Mouse (Mus musculus) embryonic facial prominence, embryonic 12.5 days (tissue): ENCODE data around the gene Igf2bp2. TPM values are rescaled to one million over a fixed set of nuclear protein-coding genes. Genes with fewer than 3 reads are reported as not detected.

Experiments used
- ATAC-seq: fragments of 200-750 bp; cut with Nextera tagmentation; 2 replicates; pipeline ENCODE4 v1.8.0; 2017; ENCODE audit not compliant: insufficient number of reproducible peaks, insufficient read depth, low FRiP score, low TSS enrichment
- H3K27ac ChIP-seq: fragments of 300-500 bp; sonication (generic); 2 replicates; pipeline ENCODE4 v1.5.1; 2016; ENCODE audit warnings: mild to moderate bottlenecking
- H3K27me3 ChIP-seq: fragments of 300-500 bp; sonication (generic); 2 replicates; pipeline ENCODE4 v1.6.1; 2016; ENCODE audit warnings: mild to moderate bottlenecking, moderate library complexity
- H3K36me3 ChIP-seq: fragments of 300-500 bp; sonication (generic); 2 replicates; pipeline ENCODE4 v1.6.1; 2016; ENCODE audit warnings: mild to moderate bottlenecking
- H3K4me1 ChIP-seq: fragments of 300-500 bp; sonication (generic); 2 replicates; pipeline ENCODE4 v1.6.1; 2016
- H3K4me2 ChIP-seq: fragments of 300-500 bp; sonication (generic); replicated peaks from 2 replicates; pipeline ENCODE4 v1.6.1; 2016; ENCODE audit warnings: mild to moderate bottlenecking, moderate library complexity
- H3K4me3 ChIP-seq: fragments of 300-500 bp; sonication (generic); 2 replicates; pipeline ENCODE4 v1.5.1; 2016; ENCODE audit warnings: mild to moderate bottlenecking
- H3K9ac ChIP-seq: fragments of 300-500 bp; sonication (generic); 2 replicates; pipeline ENCODE4 v1.6.1; 2016; ENCODE audit warnings: mild to moderate bottlenecking, moderate library complexity
- H3K9me3 ChIP-seq: fragments of 300-500 bp; sonication (generic); 2 replicates; pipeline ENCODE4 v1.6.1; 2016; ENCODE audit warnings: mild to moderate bottlenecking, moderate library complexity
- whole genome bisulfite sequencing: fragments of 180-500 bp; shearing (Covaris S2); methylation state at CpG from one replicate; pipeline ENCODE4 v1.1.7; 2016; 5-methylcytosine and 5-hydroxymethylcytosine counted together
- polyA plus RNA-seq: library from polyadenylated mRNA; unstranded; fragments of >200 nt; fragmentation: Nextera tagmentation; extraction: Ambion mirVana; gene quantifications from 2 replicates; pipeline ENCODE4 v1.2.1, GENCODE M21; 2016

The Igf2bp2 gene
- polyA plus RNA-seq, 1 experiment from 2014 or later = 132 TPM

DNA sequence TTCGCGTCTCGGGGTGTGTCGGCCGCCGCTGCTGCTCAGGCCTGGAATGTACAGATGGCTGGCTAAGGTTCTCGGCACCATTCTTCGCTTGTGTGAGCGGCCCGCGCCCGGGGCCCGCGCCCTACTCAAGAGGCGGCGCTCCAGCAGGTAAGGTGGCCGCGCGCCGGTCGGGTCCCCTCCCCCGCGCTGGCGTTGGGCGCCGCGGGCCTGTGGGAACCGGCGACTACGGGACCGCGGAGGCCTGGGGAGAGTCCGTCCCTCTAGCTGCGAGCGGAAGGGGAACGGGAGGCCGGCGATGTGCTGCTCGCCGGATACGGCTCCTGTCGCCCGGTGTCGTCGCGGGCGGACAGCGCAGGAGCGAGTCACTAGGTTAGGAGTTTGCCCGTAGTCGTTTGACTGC, 153.5 kb downstream of the Igf2bp2 start:
- peak; percentile 53 for ATAC-seq
- peak overlapping the region; percentile 81 for H3K27ac ChIP-seq
- H3K4me3 ChIP-seq = peak overlapping the region; percentile 98
- no peaks in the 10 kb centered on the region for H3K36me3 ChIP-seq
- peaks cover 12% of the 10 kb centered on the region for H3K4me1 ChIP-seq
- peak overlapping the region; percentile 70 for H3K4me2 ChIP-seq
- no peaks in the 10 kb centered on the region for H3K9me3 ChIP-seq
- under 1% methylated on average over 51 of the region's 51 CpGs for WGBS
- H3K27me3 ChIP-seq = no peaks in the 10 kb centered on the region
- peak overlapping the region; percentile 94 for H3K9ac ChIP-seq

GRCm38 (mm10) chr16:22009099-22009584, 154.0 kb downstream of the Igf2bp2 start, which contains the start of gene Senp2:
Gene Senp2 (plus strand): TSS chr16:22009484.
- Histone ChIP-seq H3K4me3 (peak within 1 kb of the TSS; percentile 98), H3K4me2 (peak within 1 kb of the TSS; percentile 70), H3K9ac (peak within 1 kb of the TSS; percentile 94), H3K9me3 (no peaks in the 10 kb centered on the region), H3K27ac (peak within 1 kb of the TSS; percentile 81), H3K4me1 (peaks cover 12% of the 10 kb centered on the region), H3K27me3 (no peaks in the 10 kb centered on the region), H3K36me3 (no peaks in the 10 kb centered on the region)
- under 1% methylated on average over 34 of the region's 45 CpGs for WGBS
- peak; percentile 98 for ATAC-seq

Other genes with a start within 250 kb of the Igf2bp2 start
- gene Tmem41a, start 215.7 kb downstream of the Igf2bp2 start, polyA plus RNA-seq = 34.8 and 34.9 TPM in 2 replicates
- 0.14 and 0.28 TPM in 2 replicates for gene Liph, start 167.6 kb downstream of the Igf2bp2 start, polyA plus RNA-seq
- 62.7 and 68.3 TPM in 2 replicates for gene Senp2, start 153.8 kb downstream of the Igf2bp2 start, polyA plus RNA-seq
- gene Tra2b, start 102.7 kb upstream of the Igf2bp2 start, polyA plus RNA-seq = 445 and 463 TPM in 2 replicates